Mouse (Mus musculus) heart, embryonic 14.5 days (tissue): Measurements from ENCODE around the gene Gm47959. TPM values are rescaled to one million over a fixed set of nuclear protein-coding genes. Genes with fewer than 3 reads are reported as not detected.

ENCODE experiments used
- ATAC-seq: fragments of 200-750 bp; cut with Nextera tagmentation; 2 replicates; pipeline ENCODE4 v1.8.0; 2017; ENCODE audit warnings: low read depth, moderate TSS enrichment; ENCODE audit not compliant: insufficient number of reproducible peaks, insufficient read depth, low FRiP score
- H3K27ac ChIP-seq, 2 experiments: fragments of 200-500 bp in 1 of 2; fragments of 300-500 bp in 1 of 2; sonication (generic) in 1 of 2; replicated peaks in 1 of 2; 2 replicates each; pipeline ENCODE4 v1.5.1; 2012 to 2014; ENCODE audit warnings: low read depth in 2 of 2, low read length in 2 of 2, control low read depth in 1 of 2, mild to moderate bottlenecking in 1 of 2, mixed read lengths in 1 of 2; ENCODE audit not compliant: control insufficient read depth in 1 of 2, insufficient read depth in 1 of 2
- H3K27me3 ChIP-seq: fragments of 300-500 bp; sonication (generic); 2 replicates; pipeline ENCODE4 v1.6.1; 2014; ENCODE audit warnings: mild to moderate bottlenecking, low read length, control low read depth; ENCODE audit not compliant: control insufficient read depth, insufficient read depth
- H3K36me3 ChIP-seq: fragments of 300-500 bp; sonication (generic); 2 replicates; pipeline ENCODE4 v1.6.1; 2014; ENCODE audit warnings: mild to moderate bottlenecking, control low read depth, low read length, mixed read lengths; ENCODE audit not compliant: control insufficient read depth, insufficient read depth
- H3K4me1 ChIP-seq, 2 experiments: fragments of 200-500 bp in 1 of 2; fragments of 300-500 bp in 1 of 2; sonication (generic) in 1 of 2; 2 replicates each; pipeline ENCODE4 v1.6.1; 2012 to 2014; ENCODE audit warnings: low read length in 2 of 2, control low read depth in 1 of 2, mixed read lengths in 1 of 2; ENCODE audit not compliant: control insufficient read depth in 2 of 2, insufficient read depth in 2 of 2
- H3K4me2 ChIP-seq: fragments of 300-500 bp; sonication (generic); 2 replicates; pipeline ENCODE4 v1.6.1; 2014; ENCODE audit warnings: mild to moderate bottlenecking, low read length
- H3K4me3 ChIP-seq, 2 experiments: fragments of 200-500 bp in 1 of 2; fragments of 300-500 bp in 1 of 2; sonication (generic) in 1 of 2; 2 replicates each; pipeline ENCODE4 v1.5.1; 2012 to 2014; ENCODE audit warnings: low read length in 2 of 2, mild to moderate bottlenecking in 2 of 2, control low read depth in 1 of 2, low read depth in 1 of 2, moderate library complexity in 1 of 2; ENCODE audit not compliant: control insufficient read depth in 1 of 2, insufficient read depth in 1 of 2
- H3K9ac ChIP-seq: fragments of 300-500 bp; sonication (generic); 2 replicates; pipeline ENCODE4 v1.6.1; 2014; ENCODE audit warnings: mild to moderate bottlenecking, low read length
- H3K9me3 ChIP-seq: fragments of 300-500 bp; sonication (generic); 2 replicates; pipeline ENCODE4 v1.6.1; 2016; ENCODE audit warnings: low read length, control low read depth; ENCODE audit not compliant: control insufficient read depth
- WGBS: fragments of 180-500 bp; shearing (Covaris S2); extraction: QIAGEN DNeasy Blood & Tissue Kit; methylation state at CpG from one replicate; pipeline ENCODE4 v1.1.7; 2014; 5-methylcytosine and 5-hydroxymethylcytosine counted together
- polyA plus RNA-seq: library from polyadenylated mRNA; unstranded; fragments of >200 nt; fragmentation: Nextera tagmentation; extraction: Ambion mirVana; gene quantifications from 2 replicates; pipeline ENCODE4 v1.2.1, GENCODE M21; 2014

The Gm47959 gene
- polyA plus RNA-seq, 1 experiment from 2014 or later: not detected

- ATAC-seq: no peak
Measured at GRCm38 (mm10) chr1:82975750-82976149, 24.6 kb upstream of the Gm47959 start.

GRCm38 (mm10) chr1:82977840-82978239 lies 22.5 kb upstream of the Gm47959 start:
- no peaks in the 10 kb centered on the region for H3K9me3 ChIP-seq
- no peak overlapping the region for H3K27ac ChIP-seq
- H3K4me2 ChIP-seq: no peak overlapping the region
- no peak overlapping the region for H3K4me3 ChIP-seq
- no peaks in the 10 kb centered on the region for H3K27me3 ChIP-seq
- peaks cover 6 to 16% of the 10 kb centered on the region in 2 experiments; a peak in 2 of 4 replicates for H3K4me1 ChIP-seq
- H3K9ac ChIP-seq: no peak overlapping the region
- ATAC-seq: no peak
- H3K36me3 ChIP-seq: no peaks in the 10 kb centered on the region

More at GRCm38 (mm10) chr1:82975750-82976149, 24.6 kb upstream of the Gm47959 start:
- Histone ChIP-seq H3K27ac (no peak overlapping the region), H3K4me2 (no peak overlapping the region), H3K4me3 (no peak overlapping the region), H3K27me3 (no peaks in the 10 kb centered on the region), H3K9ac (no peak overlapping the region), H3K4me1 (peaks cover 9 to 31% of the 10 kb centered on the region in 2 experiments; a peak in 3 of 4 replicates), H3K9me3 (no peaks in the 10 kb centered on the region), H3K36me3 (no peaks in the 10 kb centered on the region)
- 70% methylated on average over 5 of the region's 5 CpGs for WGBS

- H3K4me2 ChIP-seq: no peak overlapping the region
- peaks cover 6% of the 10 kb centered on the region for H3K9me3 ChIP-seq
- H3K27me3 ChIP-seq: no peaks in the 10 kb centered on the region
- H3K4me1 ChIP-seq: peaks cover 0 to 7% of the 10 kb centered on the region in 2 experiments; a peak in 2 of 4 replicates
- H3K27ac ChIP-seq: no peak overlapping the region
- no peak overlapping the region for H3K4me3 ChIP-seq
- no peak overlapping the region for H3K9ac ChIP-seq
- no peaks in the 10 kb centered on the region for H3K36me3 ChIP-seq
- no peak for ATAC-seq
- WGBS: 89% methylated on average over 6 of the region's 6 CpGs
Measured at GRCm38 (mm10) chr1:82986738-82987137, 13.6 kb upstream of the Gm47959 start.

GRCm38 (mm10) chr1:82987530-82988198 lies 12.7 kb upstream of the Gm47959 start:
- Histone ChIP-seq H3K9ac (no peak overlapping the region), H3K4me1 (peaks cover 0 to 7% of the 10 kb centered on the region in 2 experiments; a peak in 2 of 4 replicates), H3K4me2 (no peak overlapping the region), H3K9me3 (peaks cover 6% of the 10 kb centered on the region), H3K4me3 (no peak overlapping the region), H3K27ac (no peak overlapping the region), H3K36me3 (no peaks in the 10 kb centered on the region), H3K27me3 (no peaks in the 10 kb centered on the region)
- no peak for ATAC-seq
- 20% methylated on average over 4 of the region's 4 CpGs for WGBS

GRCm38 (mm10) chr1:82991062-82991461 lies 9.3 kb upstream of the Gm47959 start:
- H3K4me3 ChIP-seq: no peak overlapping the region
- H3K4me1 ChIP-seq: peaks cover 0 to 7% of the 10 kb centered on the region in 2 experiments; a peak in 2 of 4 replicates
- no peaks in the 10 kb centered on the region for H3K36me3 ChIP-seq
- H3K9ac ChIP-seq: no peak overlapping the region
- no peaks in the 10 kb centered on the region for H3K27me3 ChIP-seq
- 57% methylated on average over 4 of the region's 4 CpGs for WGBS
- H3K27ac ChIP-seq: no peak overlapping the region
- H3K9me3 ChIP-seq: no peaks in the 10 kb centered on the region
- no peak overlapping the region for H3K4me2 ChIP-seq
- ATAC-seq: no peak

- Histone ChIP-seq H3K4me2 (no peak overlapping the region), H3K36me3 (no peaks in the 10 kb centered on the region), H3K9ac (no peak overlapping the region), H3K4me1 (peaks cover 0 to 7% of the 10 kb centered on the region in 2 experiments; a peak in 2 of 4 replicates), H3K27ac (no peak overlapping the region), H3K9me3 (no peaks in the 10 kb centered on the region), H3K4me3 (no peak overlapping the region), H3K27me3 (no peaks in the 10 kb centered on the region)
- no peak for ATAC-seq
- 85% methylated on average over 3 of the region's 3 CpGs for WGBS
Measured at GRCm38 (mm10) chr1:82991596-82991995, 8.8 kb upstream of the Gm47959 start.

GRCm38 (mm10) chr1:82992093-82992492 lies 8.3 kb upstream of the Gm47959 start:
- 89% methylated on average over 6 of the region's 6 CpGs for whole genome bisulfite sequencing
- Histone ChIP-seq H3K9me3 (no peaks in the 10 kb centered on the region), H3K4me2 (no peak overlapping the region), H3K4me1 (peaks cover 0 to 7% of the 10 kb centered on the region in 2 experiments; a peak in 2 of 4 replicates), H3K9ac (no peak overlapping the region), H3K27me3 (no peaks in the 10 kb centered on the region), H3K36me3 (no peaks in the 10 kb centered on the region), H3K4me3 (no peak overlapping the region), H3K27ac (no peak overlapping the region)
- ATAC-seq: no peak

- Histone ChIP-seq H3K4me1 (peaks cover 0 to 7% of the 10 kb centered on the region in 2 experiments; a peak in 2 of 4 replicates), H3K4me3 (no peak overlapping the region), H3K27me3 (no peaks in the 10 kb centered on the region), H3K27ac (no peak overlapping the region), H3K9ac (no peak overlapping the region), H3K9me3 (no peaks in the 10 kb centered on the region), H3K36me3 (no peaks in the 10 kb centered on the region), H3K4me2 (no peak overlapping the region)
- WGBS: 86% methylated on average over 3 of the region's 3 CpGs
- no peak for ATAC-seq
Measured at GRCm38 (mm10) chr1:82993947-82994346, 6.4 kb upstream of the Gm47959 start.
